Mouse (Mus musculus) lung, embryonic 16.5 days (tissue): ENCODE results near the gene Sh3bgrl3. TPM values are rescaled to one million over a fixed set of nuclear protein-coding genes. Genes with fewer than 3 reads are reported as not detected.

Experiments used
- ATAC-seq: fragments of 200-750 bp; cut with Nextera tagmentation; 2 replicates; pipeline ENCODE4 v1.8.0; 2017; ENCODE audit warnings: low read depth, mild to moderate bottlenecking, moderate library complexity
- H3K27ac ChIP-seq: fragments of 300-500 bp; sonication (generic); 2 replicates; pipeline ENCODE4 v1.5.1; 2014; ENCODE audit warnings: mild to moderate bottlenecking, control low read depth, low read length
- H3K27me3 ChIP-seq: fragments of 300-500 bp; sonication (generic); 2 replicates; pipeline ENCODE4 v1.6.1; 2014; ENCODE audit warnings: low read depth, low read length, mixed read lengths; ENCODE audit not compliant: control insufficient read depth, insufficient read depth
- H3K36me3 ChIP-seq: fragments of 300-500 bp; sonication (generic); 2 replicates; pipeline ENCODE4 v1.6.1; 2014; ENCODE audit warnings: low read length; ENCODE audit not compliant: control insufficient read depth, insufficient read depth
- H3K4me1 ChIP-seq: fragments of 300-500 bp; sonication (generic); replicated peaks from 2 replicates; pipeline ENCODE4 v1.6.1; 2014; ENCODE audit warnings: low read length, mixed read lengths; ENCODE audit not compliant: control insufficient read depth, insufficient read depth
- H3K4me2 ChIP-seq: fragments of 300-500 bp; sonication (generic); 2 replicates; pipeline ENCODE4 v1.6.1; 2014; ENCODE audit warnings: low read depth, low read length, control low read depth
- H3K4me3 ChIP-seq: fragments of 300-500 bp; sonication (generic); 2 replicates; pipeline ENCODE4 v1.5.1; 2014; ENCODE audit warnings: mild to moderate bottlenecking, low read length, control low read depth
- H3K9ac ChIP-seq: fragments of 300-500 bp; sonication (generic); 2 replicates; pipeline ENCODE4 v1.6.1; 2014; ENCODE audit warnings: low read length, control low read depth
- H3K9me3 ChIP-seq: fragments of 300-500 bp; sonication (generic); 2 replicates; pipeline ENCODE4 v1.6.1; 2016; ENCODE audit warnings: low read length; ENCODE audit not compliant: control insufficient read depth
- WGBS: fragments of 180-500 bp; shearing (Covaris S2); extraction: QIAGEN DNeasy Blood & Tissue Kit; methylation state at CpG from one replicate; pipeline ENCODE4 v1.1.7; 2014; 5-methylcytosine and 5-hydroxymethylcytosine counted together
- polyA plus RNA-seq: library from polyadenylated mRNA; unstranded; fragments of >200 nt; fragmentation: Nextera tagmentation; extraction: Ambion mirVana; gene quantifications from 2 replicates; pipeline ENCODE4 v1.2.1, GENCODE M21; 2015

Gene Sh3bgrl3
- polyA plus RNA-seq, 1 experiment from 2014 or later, result 466 TPM

DNA sequence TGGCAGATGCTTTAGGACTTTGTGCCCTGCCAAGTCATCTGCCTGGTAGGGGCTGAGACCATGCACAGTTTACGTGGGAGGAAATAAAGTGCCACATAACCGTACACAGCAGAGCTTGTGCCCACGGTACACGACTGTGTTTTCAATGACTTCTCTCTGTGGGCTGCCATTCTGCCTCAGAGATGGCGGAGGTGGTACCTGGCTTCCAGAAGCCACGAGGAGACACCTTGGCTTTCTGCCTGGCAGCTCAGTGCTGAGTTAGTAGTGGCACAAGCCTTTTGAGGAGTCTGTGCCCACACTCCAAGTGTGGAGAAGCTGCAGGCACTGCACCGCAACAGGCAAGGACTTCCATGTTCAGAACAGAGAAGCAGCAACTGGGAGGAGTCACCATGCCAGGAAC, 20.9 kb downstream of the Sh3bgrl3 start:
- Histone ChIP-seq H3K27ac (no peak overlapping the region), H3K27me3 (no peaks in the 10 kb centered on the region), H3K9ac (no peak overlapping the region), H3K4me3 (no peak overlapping the region), H3K4me1 (peaks cover 11% of the 10 kb centered on the region; the same call in 1 of the 2 replicates), H3K9me3 (no peaks in the 10 kb centered on the region), H3K4me2 (no peak overlapping the region), H3K36me3 (no peaks in the 10 kb centered on the region)
- WGBS, result 77% methylated on average over 7 of the region's 7 CpGs
- no peak for ATAC-seq

DNA sequence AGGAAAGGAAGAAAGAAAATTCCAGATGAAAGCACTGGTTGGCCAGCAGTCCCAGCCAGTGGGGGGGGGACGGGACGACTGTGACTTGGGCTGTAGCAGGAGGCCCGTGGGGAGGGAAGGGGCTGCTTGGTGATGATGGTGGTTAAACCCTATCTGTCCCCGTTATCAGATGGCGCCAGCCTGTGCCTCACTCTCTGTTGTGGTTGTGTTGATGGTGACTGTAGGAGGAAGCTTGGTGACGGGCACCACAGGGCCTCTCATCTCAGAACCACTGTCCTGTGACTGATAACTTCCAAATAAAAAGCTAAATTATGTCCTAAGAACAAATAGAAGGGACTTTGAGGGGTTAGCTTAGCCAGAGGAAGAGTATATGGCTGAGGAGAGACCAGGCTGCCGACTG, 22.5 kb downstream of the Sh3bgrl3 start:
- no peak overlapping the region for H3K4me3 ChIP-seq
- no peak overlapping the region for H3K4me2 ChIP-seq
- no peaks in the 10 kb centered on the region for H3K27me3 ChIP-seq
- H3K4me1 ChIP-seq, result peaks cover 12% of the 10 kb centered on the region; the same call in 1 of the 2 replicates
- H3K9me3 ChIP-seq, result no peaks in the 10 kb centered on the region
- H3K27ac ChIP-seq, result no peak overlapping the region
- H3K36me3 ChIP-seq, result no peaks in the 10 kb centered on the region
- no peak for ATAC-seq
- H3K9ac ChIP-seq, result no peak overlapping the region
- 54% methylated on average over 7 of the region's 7 CpGs for whole genome bisulfite sequencing

DNA sequence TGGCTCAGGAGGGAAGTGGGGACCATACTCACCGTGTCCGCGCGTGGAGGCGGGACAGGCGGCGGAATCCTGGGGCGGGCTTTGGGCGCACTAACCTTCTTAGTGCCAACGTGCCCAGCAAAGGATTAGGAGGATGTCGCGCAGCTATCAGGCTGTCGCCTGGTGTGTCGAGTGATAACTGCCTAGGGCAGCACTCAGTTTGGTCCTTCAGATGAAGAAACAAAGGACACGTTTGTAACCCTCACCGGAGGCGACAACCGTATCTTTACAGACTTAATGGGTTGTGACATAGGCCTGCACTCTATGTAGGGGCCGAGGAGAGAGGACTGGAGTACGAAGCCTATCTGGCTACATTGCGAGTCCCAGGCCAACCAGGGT, 25.9 kb downstream of the Sh3bgrl3 start:
- Histone ChIP-seq H3K9ac (peak overlapping the region; percentile 66), H3K27me3 (no peaks in the 10 kb centered on the region), H3K36me3 (no peaks in the 10 kb centered on the region), H3K27ac (no peak overlapping the region), H3K4me3 (peak overlapping the region; percentile 71), H3K4me2 (peak overlapping the region; percentile 72), H3K4me1 (peaks cover 6% of the 10 kb centered on the region; the same call in 1 of the 2 replicates), H3K9me3 (no peaks in the 10 kb centered on the region)
- ATAC-seq, result peak; percentile 24
- WGBS, result 4% methylated on average over 21 of the region's 21 CpGs

DNA sequence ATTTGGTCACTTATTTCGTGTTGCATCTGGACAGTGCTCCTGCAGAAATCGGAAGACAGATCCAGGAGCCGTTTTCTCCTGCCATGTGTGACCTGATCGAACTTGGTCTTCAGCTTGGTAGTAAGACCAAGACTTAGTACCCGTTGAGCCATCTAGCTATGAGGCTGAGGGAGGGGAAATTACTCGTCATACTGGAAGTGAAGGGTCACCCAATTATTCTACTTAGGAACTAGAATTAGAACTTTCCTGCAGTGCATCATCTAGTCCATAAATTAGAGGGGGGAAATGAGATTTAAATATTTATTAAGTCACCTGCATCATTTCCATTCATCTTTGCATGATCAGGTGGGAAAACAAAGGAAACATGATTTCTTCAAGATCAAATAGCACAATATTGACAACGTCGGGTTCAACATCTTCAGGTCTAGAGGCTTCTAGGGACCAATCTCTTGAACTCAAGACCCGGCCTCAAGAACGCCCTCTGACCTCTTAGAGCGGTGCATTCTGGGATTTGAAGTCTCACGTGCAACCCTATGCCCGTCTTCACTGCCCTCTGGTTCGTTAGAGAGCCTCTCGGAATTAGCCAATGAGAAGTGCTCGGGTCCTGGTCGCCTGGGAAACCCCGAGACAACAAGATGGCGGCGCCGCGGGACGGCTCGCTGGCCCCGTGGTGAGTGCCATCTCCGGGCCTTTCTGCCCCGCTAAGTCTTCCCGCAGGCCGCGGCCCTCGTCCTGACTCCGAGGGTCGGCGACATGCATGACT, 26.4 kb downstream of the Sh3bgrl3 start, which contains the start of gene Ubxn11:
Ubxn11 (plus strand) TSS at position 592 of the 763 bp plus-strand sequence.
- peak within 1 kb of the TSS; percentile 71 for H3K4me3 ChIP-seq
- peak within 1 kb of the TSS; percentile 72 for H3K4me2 ChIP-seq
- H3K4me1 ChIP-seq, result peaks cover 6% of the 10 kb centered on the region; the same call in 1 of the 2 replicates
- H3K9ac ChIP-seq, result peak within 1 kb of the TSS; percentile 66
- ATAC-seq, result peak; percentile 98
- no peaks in the 10 kb centered on the region for H3K36me3 ChIP-seq
- no peaks in the 10 kb centered on the region for H3K9me3 ChIP-seq
- WGBS, result 18% methylated on average over 34 of the region's 34 CpGs
- H3K27me3 ChIP-seq, result no peaks in the 10 kb centered on the region
- no peak within 1 kb of the TSS for H3K27ac ChIP-seq

DNA sequence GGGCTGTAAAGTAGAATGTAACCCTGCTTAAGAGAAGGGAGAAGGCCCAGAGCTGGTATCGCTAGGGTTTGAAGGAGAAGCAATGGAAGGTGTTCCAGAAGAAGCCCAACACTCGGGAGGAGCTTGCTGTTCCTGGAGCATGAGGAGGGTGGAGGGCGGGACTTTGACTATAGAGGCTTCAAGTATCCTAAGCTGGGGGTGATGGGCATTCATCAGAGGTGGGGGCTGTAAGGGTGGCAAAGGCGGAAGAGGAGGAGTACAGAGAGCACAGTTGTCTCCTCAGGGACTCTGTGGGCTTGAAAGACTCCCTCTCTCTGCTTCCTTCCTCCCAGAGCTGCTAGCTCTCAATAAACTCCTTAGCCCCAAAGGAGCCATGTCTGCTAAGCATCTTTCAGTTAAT, 28.3 kb downstream of the Sh3bgrl3 start:
- no peaks in the 10 kb centered on the region for H3K36me3 ChIP-seq
- no peak for ATAC-seq
- no peak overlapping the region for H3K27ac ChIP-seq
- no peaks in the 10 kb centered on the region for H3K9me3 ChIP-seq
- no peaks in the 10 kb centered on the region for H3K27me3 ChIP-seq
- H3K4me1 ChIP-seq, result peaks cover 6% of the 10 kb centered on the region; the same call in 1 of the 2 replicates
- H3K9ac ChIP-seq, result no peak overlapping the region
- no peak overlapping the region for H3K4me2 ChIP-seq
- WGBS, result 72% methylated on average over 4 of the region's 4 CpGs
- H3K4me3 ChIP-seq, result no peak overlapping the region

DNA sequence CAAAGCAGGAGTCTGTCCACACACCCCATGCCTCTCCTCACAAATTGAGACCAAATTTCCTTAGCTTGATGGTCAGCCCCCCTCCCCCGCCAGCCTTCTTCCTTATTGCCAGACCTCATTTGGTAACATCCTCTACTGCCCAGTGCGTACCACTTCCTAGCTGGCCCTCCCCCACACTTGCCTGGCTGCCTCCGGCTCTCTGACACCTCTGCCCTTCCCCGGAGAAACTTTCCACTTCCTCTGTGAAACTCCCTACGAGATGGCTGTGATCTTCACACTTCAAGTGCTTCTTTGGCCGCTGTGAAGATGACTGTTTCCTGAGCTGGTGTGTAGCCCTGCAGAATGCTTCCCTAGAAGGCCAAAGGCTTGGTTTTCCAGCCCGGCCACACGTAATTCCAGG, 30.0 kb downstream of the Sh3bgrl3 start:
- Histone ChIP-seq H3K9me3 (no peaks in the 10 kb centered on the region), H3K27me3 (no peaks in the 10 kb centered on the region), H3K36me3 (no peaks in the 10 kb centered on the region), H3K27ac (no peak overlapping the region), H3K9ac (no peak overlapping the region), H3K4me3 (no peak overlapping the region), H3K4me1 (peaks cover 6% of the 10 kb centered on the region; the same call in 1 of the 2 replicates), H3K4me2 (no peak overlapping the region)
- 28% methylated on average over 8 of the region's 8 CpGs for WGBS
- ATAC-seq, result no peak

DNA sequence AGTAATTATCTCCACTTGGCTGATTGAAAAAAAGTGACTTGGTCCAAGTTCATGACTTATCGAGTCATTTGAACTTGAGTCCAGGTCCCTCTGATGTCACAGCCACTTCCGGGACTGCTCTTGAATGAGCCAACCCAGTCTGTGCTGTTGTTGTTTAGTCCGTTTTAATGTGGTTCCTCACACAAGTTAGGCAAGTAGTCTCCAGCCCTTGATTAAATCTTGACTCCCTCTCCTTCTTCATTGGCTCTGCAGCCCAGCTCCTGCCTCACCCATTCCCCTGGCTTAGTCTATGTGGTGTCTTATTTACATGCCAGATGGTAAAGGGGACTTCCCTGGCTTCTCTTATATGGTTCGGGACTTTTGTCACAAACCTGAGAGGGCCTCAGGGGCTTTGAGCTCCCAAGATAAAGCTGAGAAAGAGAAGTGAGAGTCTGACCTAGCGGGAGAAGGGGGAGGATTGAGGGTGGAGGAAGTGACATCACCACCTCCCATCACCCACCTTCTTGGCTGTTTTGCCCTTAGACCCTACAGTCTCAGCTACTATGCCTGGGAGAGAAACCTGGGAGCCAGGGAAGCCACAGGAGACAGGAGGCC, 31.5 kb downstream of the Sh3bgrl3 start:
- Histone ChIP-seq H3K4me3 (no peak overlapping the region), H3K9me3 (no peaks in the 10 kb centered on the region), H3K36me3 (no peaks in the 10 kb centered on the region), H3K27ac (no peak overlapping the region), H3K9ac (no peak overlapping the region), H3K4me1 (no peaks in the 10 kb centered on the region), H3K27me3 (no peaks in the 10 kb centered on the region), H3K4me2 (no peak overlapping the region)
- no peak for ATAC-seq
- WGBS, result 58% methylated on average over 5 of the region's 5 CpGs

DNA sequence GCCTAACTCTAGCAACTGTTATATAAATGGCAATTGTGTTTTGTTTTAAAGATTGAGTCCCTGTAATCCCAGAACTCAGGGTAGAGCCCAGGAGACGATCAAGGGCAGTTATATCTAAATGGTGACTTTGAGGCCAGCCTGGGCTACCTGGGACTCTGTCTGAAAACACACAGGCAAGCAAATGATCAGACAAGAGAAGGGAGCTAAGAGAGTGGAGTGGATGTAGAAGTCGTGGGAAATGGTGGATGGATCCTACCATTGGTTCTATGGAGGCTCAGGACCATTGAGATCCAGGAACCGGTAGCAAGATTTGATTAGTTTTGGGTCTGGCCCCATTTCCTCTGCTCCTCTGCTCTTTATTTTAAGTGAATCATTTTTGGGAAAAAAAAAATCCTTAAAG, 32.5 kb downstream of the Sh3bgrl3 start:
- WGBS, result 78% methylated on average over 3 of the region's 3 CpGs
- no peak overlapping the region for H3K4me2 ChIP-seq
- no peak overlapping the region for H3K9ac ChIP-seq
- no peaks in the 10 kb centered on the region for H3K4me1 ChIP-seq
- H3K27me3 ChIP-seq, result no peaks in the 10 kb centered on the region
- no peak overlapping the region for H3K4me3 ChIP-seq
- H3K36me3 ChIP-seq, result no peaks in the 10 kb centered on the region
- no peaks in the 10 kb centered on the region for H3K9me3 ChIP-seq
- ATAC-seq, result no peak
- H3K27ac ChIP-seq, result no peak overlapping the region

DNA sequence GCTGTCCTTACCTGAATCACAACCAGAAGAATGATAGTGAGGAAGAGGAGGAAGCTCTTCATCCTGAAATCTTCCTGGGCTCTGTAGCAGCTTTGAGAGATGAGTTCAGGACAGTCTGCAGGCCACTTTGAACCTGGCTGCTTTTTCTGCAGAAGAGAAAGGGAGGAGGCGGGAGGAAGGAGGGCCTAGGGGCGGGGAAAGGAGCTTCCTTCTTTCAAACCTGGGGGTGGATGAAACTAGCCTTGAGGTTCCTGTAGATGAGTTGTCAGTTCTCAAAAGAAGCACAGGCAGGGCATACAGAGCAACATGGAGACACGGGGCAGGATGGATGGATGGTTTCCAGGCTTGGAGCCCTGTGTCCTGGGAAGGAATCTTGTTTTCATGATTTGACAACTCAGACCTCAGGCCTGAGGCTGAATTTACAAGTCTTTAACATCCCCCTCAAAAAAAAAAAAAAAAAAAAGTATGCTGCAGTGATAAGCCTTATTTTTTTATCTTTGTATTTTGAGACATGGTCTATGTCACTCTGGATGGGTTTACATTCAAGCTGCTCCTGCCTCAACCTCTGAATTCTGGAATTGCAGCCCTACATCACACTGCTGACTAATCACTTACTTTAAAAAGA, 33.6 kb downstream of the Sh3bgrl3 start, which contains the start of gene Cd52:
Cd52 (minus strand) TSS at position 160 of the 625 bp plus-strand sequence.
- no peaks in the 10 kb centered on the region for H3K9me3 ChIP-seq
- no peak within 1 kb of the TSS for H3K4me2 ChIP-seq
- no peak within 1 kb of the TSS for H3K9ac ChIP-seq
- 55% methylated on average over 3 of the region's 3 CpGs for WGBS
- no peak for ATAC-seq
- no peak within 1 kb of the TSS for H3K27ac ChIP-seq
- H3K4me1 ChIP-seq, result no peaks in the 10 kb centered on the region
- no peak within 1 kb of the TSS for H3K4me3 ChIP-seq
- no peaks in the 10 kb centered on the region for H3K27me3 ChIP-seq
- H3K36me3 ChIP-seq, result no peaks in the 10 kb centered on the region
